In the genomic region with DNA sequence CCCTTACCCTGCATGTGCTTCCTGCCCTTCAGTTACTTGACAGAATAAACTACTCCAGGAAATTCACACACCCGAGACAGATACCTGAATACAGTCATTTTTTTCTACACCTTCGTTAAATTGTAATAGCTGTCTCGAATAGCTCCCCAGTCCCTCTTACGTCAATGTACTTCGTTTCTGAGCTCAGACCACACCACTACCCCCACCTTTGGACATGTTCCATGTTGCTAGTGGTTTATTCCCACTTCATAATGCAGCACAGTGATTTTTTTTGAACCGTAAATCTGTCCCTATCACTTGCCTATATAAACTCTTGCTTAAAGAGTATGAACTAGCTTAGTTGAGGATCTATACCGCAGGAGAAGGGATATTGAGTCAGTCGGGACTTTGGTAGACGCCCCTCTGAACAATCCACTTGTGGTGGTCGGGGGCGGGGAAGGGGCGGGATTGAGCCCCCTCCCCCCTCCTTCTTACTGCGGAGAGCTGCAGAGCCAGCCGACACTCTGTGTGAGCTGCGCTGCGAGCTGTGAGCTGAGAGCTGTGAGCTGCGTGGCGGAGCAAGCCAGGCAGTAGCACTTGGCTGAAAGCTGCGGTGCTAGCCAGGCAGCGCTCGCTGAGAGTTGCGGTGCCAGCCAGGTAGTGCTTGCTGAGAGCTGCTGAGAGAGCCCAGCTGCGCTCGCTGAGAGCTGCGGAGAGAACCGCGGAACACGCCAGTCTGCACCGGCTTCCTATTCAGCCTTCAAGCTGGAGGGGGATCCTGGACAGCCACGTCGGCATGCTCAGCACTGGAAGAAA, we compare ENCODE assay signal across 8 mouse cellular contexts. TPM values are rescaled to one million over a fixed set of nuclear protein-coding genes. Genes with fewer than 3 reads are reported as not detected.
DNase-seq lines count a peak whose midpoint lies in the region; ATAC-seq and TF ChIP-seq lines count a peak whose summit lies in the region.

A gene (plus strand): TSS at position 501 of the 795 bp plus-strand sequence.

- H3K27me3 ChIP-seq in kidney, postnatal 0 days (ENCODE audit: insufficient read depth, low read length) = no peaks in the 10 kb centered on the region
- H3K27me3 ChIP-seq in forebrain, embryonic 12.5 days = no peaks in the 10 kb centered on the region
- no peaks in the 10 kb centered on the region for H3K27me3 ChIP-seq in limb, embryonic 15.5 days

- H3K4me3 ChIP-seq in kidney, postnatal 0 days (replicated peaks; ENCODE audit: low read depth, low read length) = peak within 1 kb of the TSS; percentile 30
- H3K4me3 ChIP-seq in forebrain, embryonic 12.5 days (replicated peaks) = peak within 1 kb of the TSS; percentile 53
- H3K4me3 ChIP-seq in limb, embryonic 15.5 days = peak within 1 kb of the TSS; percentile 51

- H3K4me2 ChIP-seq in kidney, postnatal 0 days (ENCODE audit: low read length) = peak within 1 kb of the TSS; percentile 55
- H3K4me2 ChIP-seq in forebrain, embryonic 12.5 days = peak within 1 kb of the TSS; percentile 65
- peak within 1 kb of the TSS; percentile 55 for H3K4me2 ChIP-seq in limb, embryonic 15.5 days

- WGBS in kidney, postnatal 0 days = 28% methylated on average over 31 of the region's 31 CpGs
- WGBS in forebrain, embryonic 12.5 days = 29% methylated on average over 31 of the region's 31 CpGs
- 19% methylated on average over 31 of the region's 31 CpGs for WGBS in limb, embryonic 15.5 days

- no peak within 1 kb of the TSS for H3K27ac ChIP-seq in kidney, postnatal 0 days
- H3K27ac ChIP-seq in forebrain, embryonic 12.5 days = peak within 1 kb of the TSS; percentile 80
- peak within 1 kb of the TSS; percentile 48; the same call in 1 of the 2 replicates for H3K27ac ChIP-seq in limb, embryonic 15.5 days

- H3K9me3 ChIP-seq in kidney, postnatal 0 days (replicated peaks; ENCODE audit: low read length) = no peaks in the 10 kb centered on the region
- H3K9me3 ChIP-seq in forebrain, embryonic 12.5 days = peaks cover 32% of the 10 kb centered on the region; the same call in 1 of the 2 replicates
- H3K9me3 ChIP-seq in limb, embryonic 15.5 days = 0 out of 2 replicates have a peak, but pooled peaks cover 4% of the 10 kb centered on the region

- TF ChIP-seq CTCF in kidney, postnatal 0 days (IDR thresholded peaks at IDR 0.05; ENCODE audit: low read depth) = no peak

- H3K9ac ChIP-seq in kidney, postnatal 0 days (ENCODE audit: low read depth, low read length) = no peak within 1 kb of the TSS
- peak within 1 kb of the TSS; percentile 63 for H3K9ac ChIP-seq in forebrain, embryonic 12.5 days
- H3K9ac ChIP-seq in limb, embryonic 15.5 days = peak within 1 kb of the TSS; percentile 44

- DNase-seq in kidney, postnatal 0 days (ENCODE audit: low spot score) = peak; percentile 2
- DNase-seq in kidney, adult 8-10 months = no peak
- DNase-seq in adrenal gland, postnatal 36 days = peak; percentile 32 to 46
- DNase-seq in right cerebral cortex, postnatal 10 days (ENCODE audit: low spot score in 2 of 2) = peak; percentile 62 to 69
- DNase-seq in thymus, postnatal 0 days (ENCODE audit: low spot score) = no peak
- no peak for DNase-seq in layer of hippocampus, adult 9-11 months

- peak; percentile 43; the same call in 1 of the 2 replicates for ATAC-seq in kidney, postnatal 0 days (replicated peaks; ENCODE audit: low FRiP score, low read depth)
- ATAC-seq in forebrain, embryonic 12.5 days (ENCODE audit: low FRiP score) = peak; percentile 94
- peak; percentile 88 for ATAC-seq in limb, embryonic 15.5 days (ENCODE audit: insufficient number of reproducible peaks, low FRiP score, low TSS enrichment, low read depth)

- no peaks in the 10 kb centered on the region for H3K4me1 ChIP-seq in kidney, postnatal 0 days (replicated peaks; ENCODE audit: insufficient read depth, low read length)
- peaks cover 14% of the 10 kb centered on the region for H3K4me1 ChIP-seq in forebrain, embryonic 12.5 days
- 0 out of 2 replicates have a peak, but pooled peaks cover 2% of the 10 kb centered on the region for H3K4me1 ChIP-seq in limb, embryonic 15.5 days

- H3K36me3 ChIP-seq in kidney, postnatal 0 days (ENCODE audit: insufficient read depth, low read length) = no peaks in the 10 kb centered on the region
- peaks cover 6% of the 10 kb centered on the region; the same call in 1 of the 2 replicates for H3K36me3 ChIP-seq in forebrain, embryonic 12.5 days (replicated peaks)
- H3K36me3 ChIP-seq in limb, embryonic 15.5 days = 0 out of 2 replicates have a peak, but pooled peaks cover 3% of the 10 kb centered on the region

RNA-seq across cellular contexts. Expression of the gene that starts here (rescaled TPM):
- polyA plus RNA-seq in kidney, postnatal 0 days (2015; fragmentation: Nextera tagmentation; extraction: Ambion mirVana) = 0.09 TPM in 1 of 2 replicates, not detected in the other
- 1 to 10 TPM; 1.3 to 2.4 TPM for total RNA-seq in adrenal gland, postnatal 36 days (2021)
- polyA plus RNA-seq in forebrain, embryonic 12.5 days (2016; fragmentation: Nextera tagmentation; extraction: Ambion mirVana) = 22.3 and 30.3 TPM in 2 replicates
- 5.1 and 10.0 TPM in 2 replicates for polyA plus RNA-seq in limb, embryonic 15.5 days (2015; fragmentation: Nextera tagmentation; extraction: Ambion mirVana)
- 0.09 and 0.23 TPM in 2 replicates for polyA plus RNA-seq in thymus, postnatal 0 days (2015; fragmentation: Nextera tagmentation; extraction: Ambion mirVana)

Comparison
In these comparisons a context has a peak if more than half of its experiments do, and no peak if none do; other contexts are left out.
1. Peak in DNase-seq, ATAC-seq, H3K4me3 ChIP-seq and H3K4me2 ChIP-seq in kidney, postnatal 0 days; RNA of the gene not detected or under 1 TPM.
2. ATAC-seq: peak in every context shown above with its lines; median percentile 94 in forebrain, embryonic 12.5 days; 88 in limb, embryonic 15.5 days; 43 in kidney, postnatal 0 days.
3. DNase-seq: peak in adrenal gland, postnatal 36 days (2 of 2) and right cerebral cortex, postnatal 10 days (2 of 2); none in kidney, adult 8-10 months (0 of 2), thymus, postnatal 0 days (single experiment) and layer of hippocampus, adult 9-11 months (single experiment).
4. Peak in every context shown above with its lines, with median percentiles within 50 percentile points of each other: H3K4me2 ChIP-seq and H3K4me3 ChIP-seq.